Mouse (Mus musculus): ENCODE data around the gene Me3. TPM values are rescaled to one million over a fixed set of nuclear protein-coding genes. Genes with fewer than 3 reads are reported as not detected.

The Me3 gene
- polyA plus RNA-seq, 1 experiment from 2014 or later, result 2.5 TPM

- Histone ChIP-seq H3K9me3 (no peaks in the 10 kb centered on the region), H3K27ac (no peak overlapping the region), H3K4me1 (peaks cover 9% of the 10 kb centered on the region; the same call in 1 of the 2 replicates), H3K4me3 (replicated peaks) (no peak overlapping the region), H3K4me2 (no peak overlapping the region), H3K9ac (no peak overlapping the region), H3K36me3 (no peaks in the 10 kb centered on the region), H3K27me3 (replicated peaks) (no peaks in the 10 kb centered on the region)
- WGBS, result 71% methylated on average over 5 of the region's 5 CpGs
- no peak for ATAC-seq (ENCODE audit: insufficient read depth, low FRiP score, low read depth)
Observed at GRCm38 (mm10) chr7:89766678-89767508, 134.7 kb downstream of the Me3 start.

- H3K4me3 ChIP-seq (replicated peaks), result no peak overlapping the region
- no peaks in the 10 kb centered on the region for H3K27me3 ChIP-seq (replicated peaks)
- H3K4me2 ChIP-seq, result no peak overlapping the region
- no peaks in the 10 kb centered on the region for H3K36me3 ChIP-seq
- no peak overlapping the region for H3K9ac ChIP-seq
- WGBS, result 19% methylated on average over 9 of the region's 9 CpGs
- H3K27ac ChIP-seq, result no peak overlapping the region
- no peaks in the 10 kb centered on the region for H3K9me3 ChIP-seq
- peaks cover 15% of the 10 kb centered on the region for H3K4me1 ChIP-seq
- ATAC-seq (ENCODE audit: insufficient read depth, low FRiP score, low read depth), result no peak
Observed at GRCm38 (mm10) chr7:89769106-89769896, 137.1 kb downstream of the Me3 start.

GRCm38 (mm10) chr7:89770021-89770420 lies 137.8 kb downstream of the Me3 start:
- ATAC-seq (ENCODE audit: insufficient read depth, low FRiP score, low read depth), result no peak
- no peak overlapping the region for H3K9ac ChIP-seq
- no peaks in the 10 kb centered on the region for H3K27me3 ChIP-seq (replicated peaks)
- H3K4me2 ChIP-seq, result no peak overlapping the region
- H3K9me3 ChIP-seq, result no peaks in the 10 kb centered on the region
- H3K36me3 ChIP-seq, result no peaks in the 10 kb centered on the region
- 0 out of 2 replicates have a peak overlapping the region, but pooled peaks have one; percentile 14 for H3K27ac ChIP-seq
- WGBS, result 46% methylated on average over 6 of the region's 6 CpGs
- peaks cover 15% of the 10 kb centered on the region for H3K4me1 ChIP-seq
- H3K4me3 ChIP-seq (replicated peaks), result no peak overlapping the region

GRCm38 (mm10) chr7:89772906-89773305 lies 140.7 kb downstream of the Me3 start:
- no peak for ATAC-seq (ENCODE audit: insufficient read depth, low FRiP score, low read depth)

GRCm38 (mm10) chr7:89773352-89773921 lies 141.2 kb downstream of the Me3 start:
- H3K4me3 ChIP-seq (replicated peaks), result no peak overlapping the region
- WGBS, result 54% methylated on average over 3 of the region's 3 CpGs

More at GRCm38 (mm10) chr7:89772906-89773305, 140.7 kb downstream of the Me3 start:
- peak overlapping the region; percentile 27; the same call in 1 of the 2 replicates for H3K27ac ChIP-seq
- H3K36me3 ChIP-seq, result no peaks in the 10 kb centered on the region
- no peak overlapping the region for H3K9ac ChIP-seq
- no peak overlapping the region for H3K4me2 ChIP-seq
- no peaks in the 10 kb centered on the region for H3K27me3 ChIP-seq (replicated peaks)
- peaks cover 15% of the 10 kb centered on the region for H3K4me1 ChIP-seq
- no peaks in the 10 kb centered on the region for H3K9me3 ChIP-seq
- 65% methylated on average over 5 of the region's 5 CpGs for WGBS
- H3K4me3 ChIP-seq (replicated peaks), result no peak overlapping the region

GRCm38 (mm10) chr7:89773926-89774325 lies 141.7 kb downstream of the Me3 start:
- H3K27ac ChIP-seq, result peak overlapping the region; percentile 52; the same call in 1 of the 2 replicates
- H3K4me3 ChIP-seq (replicated peaks), result no peak overlapping the region
- ATAC-seq (ENCODE audit: insufficient read depth, low FRiP score, low read depth), result no peak
- no peak overlapping the region for H3K9ac ChIP-seq
- WGBS, result 8% methylated on average over 2 of the region's 2 CpGs
- no peaks in the 10 kb centered on the region for H3K27me3 ChIP-seq (replicated peaks)
- peaks cover 15% of the 10 kb centered on the region for H3K4me1 ChIP-seq
- H3K36me3 ChIP-seq, result no peaks in the 10 kb centered on the region
- no peaks in the 10 kb centered on the region for H3K9me3 ChIP-seq
- H3K4me2 ChIP-seq, result no peak overlapping the region

More at GRCm38 (mm10) chr7:89773352-89773921, 141.2 kb downstream of the Me3 start:
- Histone ChIP-seq H3K9me3 (no peaks in the 10 kb centered on the region), H3K4me1 (peaks cover 15% of the 10 kb centered on the region), H3K27ac (peak overlapping the region; percentile 52; the same call in 1 of the 2 replicates), H3K4me2 (no peak overlapping the region), H3K27me3 (replicated peaks) (no peaks in the 10 kb centered on the region), H3K36me3 (no peaks in the 10 kb centered on the region), H3K9ac (no peak overlapping the region)
- peak; percentile 92 for ATAC-seq (ENCODE audit: insufficient read depth, low FRiP score, low read depth)

GRCm38 (mm10) chr7:89775848-89776247 lies 143.7 kb downstream of the Me3 start:
- Histone ChIP-seq H3K9ac (no peak overlapping the region), H3K27me3 (replicated peaks) (no peaks in the 10 kb centered on the region), H3K4me2 (no peak overlapping the region), H3K36me3 (no peaks in the 10 kb centered on the region), H3K9me3 (no peaks in the 10 kb centered on the region), H3K4me1 (peaks cover 6% of the 10 kb centered on the region), H3K4me3 (replicated peaks) (no peak overlapping the region), H3K27ac (no peak overlapping the region)
- ATAC-seq (ENCODE audit: insufficient read depth, low FRiP score, low read depth), result no peak
- 92% methylated on average over 2 of the region's 2 CpGs for WGBS

- Histone ChIP-seq H3K36me3 (no peaks in the 10 kb centered on the region), H3K27me3 (replicated peaks) (no peaks in the 10 kb centered on the region), H3K4me1 (no peaks in the 10 kb centered on the region), H3K4me2 (no peak overlapping the region), H3K9ac (no peak overlapping the region), H3K27ac (no peak overlapping the region), H3K9me3 (no peaks in the 10 kb centered on the region), H3K4me3 (replicated peaks) (no peak overlapping the region)
- 71% methylated on average over 1 of the region's 1 CpGs for WGBS
- ATAC-seq (ENCODE audit: insufficient read depth, low FRiP score, low read depth), result no peak
Observed at GRCm38 (mm10) chr7:89781391-89781790, 149.2 kb downstream of the Me3 start.

GRCm38 (mm10) chr7:89787735-89788134 lies 155.5 kb downstream of the Me3 start:
- no peaks in the 10 kb centered on the region for H3K36me3 ChIP-seq
- no peaks in the 10 kb centered on the region for H3K9me3 ChIP-seq
- H3K9ac ChIP-seq, result no peak overlapping the region
- no peak overlapping the region for H3K4me3 ChIP-seq (replicated peaks)
- no peak overlapping the region for H3K4me2 ChIP-seq
- no peak for ATAC-seq (ENCODE audit: insufficient read depth, low FRiP score, low read depth)
- H3K27me3 ChIP-seq (replicated peaks), result no peaks in the 10 kb centered on the region
- H3K4me1 ChIP-seq, result no peaks in the 10 kb centered on the region
- H3K27ac ChIP-seq, result no peak overlapping the region
- WGBS, result 81% methylated on average over 7 of the region's 7 CpGs

- no peak for ATAC-seq (ENCODE audit: insufficient read depth, low FRiP score, low read depth)
- Histone ChIP-seq H3K9ac (no peak overlapping the region), H3K27me3 (replicated peaks) (no peaks in the 10 kb centered on the region), H3K27ac (no peak overlapping the region), H3K9me3 (no peaks in the 10 kb centered on the region), H3K36me3 (no peaks in the 10 kb centered on the region), H3K4me3 (replicated peaks) (no peak overlapping the region), H3K4me2 (no peak overlapping the region), H3K4me1 (no peaks in the 10 kb centered on the region)
- WGBS, result 81% methylated on average over 1 of the region's 1 CpGs
Observed at GRCm38 (mm10) chr7:89792576-89792975, 160.4 kb downstream of the Me3 start.

- no peak overlapping the region for H3K4me3 ChIP-seq (replicated peaks)
- H3K36me3 ChIP-seq, result no peaks in the 10 kb centered on the region
- H3K4me1 ChIP-seq, result no peaks in the 10 kb centered on the region; the same call in 1 of the 2 replicates
- no peak overlapping the region for H3K9ac ChIP-seq
- no peak overlapping the region for H3K4me2 ChIP-seq
- 50% methylated on average over 3 of the region's 3 CpGs for WGBS
- H3K27me3 ChIP-seq (replicated peaks), result no peaks in the 10 kb centered on the region
- ATAC-seq (ENCODE audit: insufficient read depth, low FRiP score, low read depth), result no peak
- H3K27ac ChIP-seq, result no peak overlapping the region
- no peaks in the 10 kb centered on the region for H3K9me3 ChIP-seq
Observed at GRCm38 (mm10) chr7:89795366-89795765, 163.2 kb downstream of the Me3 start.

Measured in stomach, embryonic 15.5 days (tissue).